Mouse (Mus musculus): ENCODE results near the gene Rab20. TPM values are rescaled to one million over a fixed set of nuclear protein-coding genes. Genes with fewer than 3 reads are reported as not detected.
"Not testable (repeated sequence)": the region's sequence is repeated elsewhere in the genome, so short reads cannot be mapped to it uniquely, and the experiment has no call there.

Gene Rab20
- total and polyA plus RNA-seq, 2 experiments = 15.9 to 21.2 TPM

DNA sequence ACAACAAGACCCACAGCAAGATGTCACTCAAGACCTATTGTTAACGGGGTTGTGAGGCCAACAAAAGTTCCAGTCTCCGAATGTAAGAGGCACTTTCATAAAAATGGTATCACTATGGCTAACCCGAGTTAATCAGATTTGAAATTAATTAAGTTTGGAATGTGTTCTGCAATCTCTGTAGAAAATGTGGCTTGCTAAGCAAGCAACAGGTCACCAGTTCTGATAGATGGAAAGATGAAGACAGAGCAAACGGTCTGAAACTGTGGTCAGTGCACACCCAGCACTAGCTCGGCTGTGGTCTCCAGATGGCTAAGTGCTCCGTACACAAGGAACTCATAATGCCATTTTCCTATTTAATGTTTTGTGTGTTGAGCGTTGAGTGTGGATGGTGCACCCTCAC is 7.8 kb downstream of the Rab20 start:
- H3K27ac ChIP-seq (replicated peaks; ENCODE audit: insufficient read depth, low read depth, low read length) = peak overlapping the region; percentile 93
- no peak overlapping the region for H3K9ac ChIP-seq (ENCODE audit: low read depth, low read length)
- no peak for DNase-seq (ENCODE audit: extremely low read depth, low read depth, low spot score)
- H3K79me2 ChIP-seq (ENCODE audit: control insufficient read depth, insufficient read depth, low read length) = peaks cover 35% of the 10 kb centered on the region
- H3K4me3 ChIP-seq (ENCODE audit: insufficient read depth, low read depth, low read length) = no peak overlapping the region
- H3K36me3 ChIP-seq (ENCODE audit: control insufficient read depth, insufficient read depth, low read length) = no peaks in the 10 kb centered on the region
- H3K27me3 ChIP-seq (ENCODE audit: control insufficient read depth, insufficient read depth, low read length) = no peaks in the 10 kb centered on the region
- 36% methylated on average over 7 of the region's 7 CpGs for WGBS
- peaks cover 26% of the 10 kb centered on the region for H3K4me1 ChIP-seq (ENCODE audit: control insufficient read depth, insufficient read depth, low read length)
- TF ChIP-seq CTCF (IDR thresholded peaks at IDR 0.05; ENCODE audit: low read depth, low read length) = no peak
- TF ChIP-seq POLR2A (IDR thresholded peaks at IDR 0.05; ENCODE audit: extremely low read depth, insufficient read depth, low read length) = no peak

- WGBS = 20% methylated on average over 3 of the region's 3 CpGs
- H3K79me2 ChIP-seq (ENCODE audit: control insufficient read depth, insufficient read depth, low read length) = peaks cover 24% of the 10 kb centered on the region; the same call in 1 of the 2 replicates
- no peaks in the 10 kb centered on the region for H3K36me3 ChIP-seq (ENCODE audit: control insufficient read depth, insufficient read depth, low read length)
- peaks cover 38% of the 10 kb centered on the region for H3K4me1 ChIP-seq (ENCODE audit: control insufficient read depth, insufficient read depth, low read length)
- H3K27ac ChIP-seq (replicated peaks; ENCODE audit: insufficient read depth, low read depth, low read length) = no peak overlapping the region
- peak; percentile 60 for DNase-seq (ENCODE audit: extremely low read depth, low read depth, low spot score)
- no peak overlapping the region for H3K9ac ChIP-seq (ENCODE audit: low read depth, low read length)
- H3K4me3 ChIP-seq (ENCODE audit: insufficient read depth, low read depth, low read length) = no peak overlapping the region
- TF ChIP-seq CTCF (IDR thresholded peaks at IDR 0.05; ENCODE audit: low read depth, low read length) = peak; percentile 82
- no peak for TF ChIP-seq POLR2A (IDR thresholded peaks at IDR 0.05; ENCODE audit: extremely low read depth, insufficient read depth, low read length)
- H3K27me3 ChIP-seq (ENCODE audit: control insufficient read depth, insufficient read depth, low read length) = no peaks in the 10 kb centered on the region
These were observed 9.4 kb downstream of the Rab20 start for GRCm38 (mm10) chr8:11469095-11469494.

GRCm38 (mm10) chr8:11466528-11466927 is 12.0 kb downstream of the Rab20 start:
- H3K4me1 ChIP-seq (ENCODE audit: control insufficient read depth, insufficient read depth, low read length) = peaks cover 35% of the 10 kb centered on the region
- WGBS = 96% methylated on average over 5 of the region's 5 CpGs
- peaks cover 36% of the 10 kb centered on the region for H3K79me2 ChIP-seq (ENCODE audit: control insufficient read depth, insufficient read depth, low read length)
- DNase-seq (ENCODE audit: extremely low read depth, low read depth, low spot score); H3K36me3 ChIP-seq (ENCODE audit: control insufficient read depth, insufficient read depth, low read length); H3K9ac ChIP-seq (ENCODE audit: low read depth, low read length); H3K4me3 ChIP-seq (ENCODE audit: insufficient read depth, low read depth, low read length); H3K27ac ChIP-seq (replicated peaks; ENCODE audit: insufficient read depth, low read depth, low read length); H3K27me3 ChIP-seq (ENCODE audit: control insufficient read depth, insufficient read depth, low read length): not testable (repeated sequence)

DNA sequence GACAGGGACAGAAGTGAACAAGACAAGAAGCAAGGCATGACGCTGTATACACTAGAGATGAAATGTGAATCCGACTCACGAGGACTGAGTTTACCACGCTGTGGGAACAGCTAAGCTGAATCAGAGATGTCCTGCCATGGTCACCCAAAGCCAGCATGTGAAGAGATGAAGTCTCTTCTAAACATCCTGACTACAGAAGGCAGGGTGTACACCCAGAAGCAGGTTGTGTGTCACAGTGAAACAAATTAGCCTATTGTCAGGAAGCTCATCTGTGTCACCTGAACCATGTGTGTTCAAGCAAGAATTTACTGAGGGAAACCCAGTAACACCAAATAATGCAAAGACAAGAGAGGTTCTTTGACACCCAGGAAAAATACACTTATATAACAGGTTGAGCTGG is 12.9 kb downstream of the Rab20 start:
- TF ChIP-seq CTCF (IDR thresholded peaks at IDR 0.05; ENCODE audit: low read depth, low read length) (no peak), POLR2A (IDR thresholded peaks at IDR 0.05; ENCODE audit: extremely low read depth, insufficient read depth, low read length) (no peak)
- no peak overlapping the region for H3K4me3 ChIP-seq (ENCODE audit: insufficient read depth, low read depth, low read length)
- H3K27me3 ChIP-seq (ENCODE audit: control insufficient read depth, insufficient read depth, low read length) = no peaks in the 10 kb centered on the region
- no peak for DNase-seq (ENCODE audit: extremely low read depth, low read depth, low spot score)
- H3K79me2 ChIP-seq (ENCODE audit: control insufficient read depth, insufficient read depth, low read length) = peaks cover 40% of the 10 kb centered on the region
- H3K36me3 ChIP-seq (ENCODE audit: control insufficient read depth, insufficient read depth, low read length) = no peaks in the 10 kb centered on the region
- no peak overlapping the region for H3K9ac ChIP-seq (ENCODE audit: low read depth, low read length)
- WGBS = 95% methylated on average over 4 of the region's 4 CpGs
- H3K27ac ChIP-seq (replicated peaks; ENCODE audit: insufficient read depth, low read depth, low read length) = no peak overlapping the region
- peaks cover 30% of the 10 kb centered on the region for H3K4me1 ChIP-seq (ENCODE audit: control insufficient read depth, insufficient read depth, low read length)

DNA sequence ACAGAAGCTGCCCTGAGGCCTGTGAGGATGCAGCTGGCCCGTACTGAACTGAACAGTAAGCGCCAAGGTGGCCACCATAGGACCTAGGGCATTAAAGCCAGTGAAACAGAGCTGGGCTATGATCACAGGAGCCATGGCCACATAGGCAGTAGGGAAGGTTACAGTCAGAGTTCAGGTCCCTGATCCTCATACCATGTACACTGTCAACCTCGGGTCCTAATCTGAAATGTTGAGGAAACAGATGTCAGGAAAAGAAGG is 13.9 kb downstream of the Rab20 start:
- TF ChIP-seq CTCF (IDR thresholded peaks at IDR 0.05; ENCODE audit: low read depth, low read length) (no peak), POLR2A (IDR thresholded peaks at IDR 0.05; ENCODE audit: extremely low read depth, insufficient read depth, low read length) (no peak)
- H3K4me3 ChIP-seq (ENCODE audit: insufficient read depth, low read depth, low read length) = no peak overlapping the region
- peak overlapping the region; percentile 73 for H3K27ac ChIP-seq (replicated peaks; ENCODE audit: insufficient read depth, low read depth, low read length)
- H3K9ac ChIP-seq (ENCODE audit: low read depth, low read length) = 0 out of 2 replicates have a peak overlapping the region, but pooled peaks have one; percentile 1
- DNase-seq (ENCODE audit: extremely low read depth, low read depth, low spot score) = no peak
- no peaks in the 10 kb centered on the region for H3K36me3 ChIP-seq (ENCODE audit: control insufficient read depth, insufficient read depth, low read length)
- peaks cover 45% of the 10 kb centered on the region for H3K79me2 ChIP-seq (ENCODE audit: control insufficient read depth, insufficient read depth, low read length)
- no peaks in the 10 kb centered on the region for H3K27me3 ChIP-seq (ENCODE audit: control insufficient read depth, insufficient read depth, low read length)
- WGBS = 49% methylated on average over 3 of the region's 3 CpGs
- H3K4me1 ChIP-seq (ENCODE audit: control insufficient read depth, insufficient read depth, low read length) = peaks cover 34% of the 10 kb centered on the region

- DNase-seq (ENCODE audit: extremely low read depth, low read depth, low spot score) = peak; percentile 76
- peaks cover 38% of the 10 kb centered on the region for H3K4me1 ChIP-seq (ENCODE audit: control insufficient read depth, insufficient read depth, low read length)
- H3K9ac ChIP-seq (ENCODE audit: low read depth, low read length) = no peak overlapping the region
- peaks cover 40% of the 10 kb centered on the region for H3K79me2 ChIP-seq (ENCODE audit: control insufficient read depth, insufficient read depth, low read length)
- no peaks in the 10 kb centered on the region for H3K27me3 ChIP-seq (ENCODE audit: control insufficient read depth, insufficient read depth, low read length)
- TF ChIP-seq POLR2A (IDR thresholded peaks at IDR 0.05; ENCODE audit: extremely low read depth, insufficient read depth, low read length) (no peak), CTCF (IDR thresholded peaks at IDR 0.05; ENCODE audit: low read depth, low read length) (no peak)
- no peak overlapping the region for H3K4me3 ChIP-seq (ENCODE audit: insufficient read depth, low read depth, low read length)
- WGBS = 46% methylated on average over 12 of the region's 12 CpGs
- H3K36me3 ChIP-seq (ENCODE audit: control insufficient read depth, insufficient read depth, low read length) = no peaks in the 10 kb centered on the region
- H3K27ac ChIP-seq (replicated peaks; ENCODE audit: insufficient read depth, low read depth, low read length) = peak overlapping the region; percentile 73
These were observed 14.4 kb downstream of the Rab20 start for GRCm38 (mm10) chr8:11463889-11464706.

Measured in liver, adult 2 months (tissue).